Mouse (Mus musculus): ENCODE measurements around the gene Fcer1g.

The Fcer1g gene

DNA sequence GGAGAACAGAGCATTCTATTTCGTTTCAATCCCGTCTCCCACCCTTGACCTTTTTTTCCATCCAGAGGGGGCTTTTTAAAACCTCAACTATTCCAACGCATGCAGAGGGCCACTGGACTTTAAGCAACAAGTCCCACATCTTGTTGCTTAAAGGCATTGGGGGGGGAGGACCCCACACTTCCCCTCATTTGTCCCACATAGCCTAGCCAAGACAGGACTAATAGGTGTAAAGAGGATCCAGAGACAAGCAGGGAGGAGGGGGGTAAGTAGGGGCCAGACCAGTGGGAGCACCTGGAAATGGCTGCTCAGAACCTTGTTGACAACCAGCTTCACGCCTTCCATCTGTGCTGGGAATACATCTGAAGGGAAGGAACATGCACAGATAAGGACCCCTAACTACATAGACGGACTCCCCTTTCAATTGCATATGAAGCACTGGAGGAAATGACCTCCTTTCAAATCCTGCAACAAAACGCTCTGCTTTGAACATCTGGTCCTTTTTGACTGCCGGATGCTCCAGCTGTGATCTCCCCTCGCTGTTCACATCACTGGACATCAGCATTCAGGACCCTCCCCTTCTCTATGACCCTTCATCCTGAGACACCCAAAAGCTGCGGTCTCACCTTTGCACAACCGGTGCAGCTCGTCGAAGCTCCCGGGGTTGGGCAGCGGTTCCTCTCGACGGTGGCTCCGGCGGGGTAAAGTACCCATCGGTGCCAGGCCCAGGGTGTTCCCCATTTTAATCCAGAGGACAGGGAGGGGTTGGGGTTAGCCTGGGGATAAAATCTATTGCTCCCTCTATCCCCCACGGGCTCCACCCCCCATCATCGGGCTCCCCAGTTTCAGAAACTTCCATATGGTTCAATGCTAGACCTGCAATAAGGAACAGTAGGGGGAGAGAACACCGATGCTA is 12.6 kb downstream of the Fcer1g start:
- in situ Hi-C loops (cut with MseI, MboI): loop anchor here (5.0 to 10.0 kb wide), 2 partner anchors 104 to 107 kb away; partner anchors contain the start of gene Cfap126 (in 1 of the 2)

DNA sequence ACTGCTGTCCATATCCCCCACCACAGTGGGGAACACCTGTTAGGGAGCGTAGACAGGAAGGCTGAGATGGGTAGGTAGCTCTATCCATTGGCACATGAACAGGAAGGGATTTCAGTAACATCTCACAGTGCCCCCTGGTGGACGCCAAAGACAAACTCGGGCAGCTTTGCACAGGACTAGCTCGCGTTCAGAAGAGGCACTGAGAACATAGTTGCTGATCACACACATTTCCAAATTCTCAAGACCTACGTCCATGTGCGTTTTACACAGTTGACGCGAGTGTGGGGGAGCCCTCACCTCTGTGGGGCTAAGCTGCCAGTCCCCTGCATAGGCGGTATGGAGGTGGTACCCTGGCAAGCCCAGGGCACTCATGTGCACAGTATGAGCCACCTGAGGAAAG is 13.3 kb downstream of the Fcer1g start:
- in situ Hi-C loops (cut with MseI, MboI): loop anchor here (5.0 to 10.0 kb wide), 2 partner anchors 104 to 106 kb away; partner anchors contain the start of gene Cfap126 (in 1 of the 2)

DNA sequence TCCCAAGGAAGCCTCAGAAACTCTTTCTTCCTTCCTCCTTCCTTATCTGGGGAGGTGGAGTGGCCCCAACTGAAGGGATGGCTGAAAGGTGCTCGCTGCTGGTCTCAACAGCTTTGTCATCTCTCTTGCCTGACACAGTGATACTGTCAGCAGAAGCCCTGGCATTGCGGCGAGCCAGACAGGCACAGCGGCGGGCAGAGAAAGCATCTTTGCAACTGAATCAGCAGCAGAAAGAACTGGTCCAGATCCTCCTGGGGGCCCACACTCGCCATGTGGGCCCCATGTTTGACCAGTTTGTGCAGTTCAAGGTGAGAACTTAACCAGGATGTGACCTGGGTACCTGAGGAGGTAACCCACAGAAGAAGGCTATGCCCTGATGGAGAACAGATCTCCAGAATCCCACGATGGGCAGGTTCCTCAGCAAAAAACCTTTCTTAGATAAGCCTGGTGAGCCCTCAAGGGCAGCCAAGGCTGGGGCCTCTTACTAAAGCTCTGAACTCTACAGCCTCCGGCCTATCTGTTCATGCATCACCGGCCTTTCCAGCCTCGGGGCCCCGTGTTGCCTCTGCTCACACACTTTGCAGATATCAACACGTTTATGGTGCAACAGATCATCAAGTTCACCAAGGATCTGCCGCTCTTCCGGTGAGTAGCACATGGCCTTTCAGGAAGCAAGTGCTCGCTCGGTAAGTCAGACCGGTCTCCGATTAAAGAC is 17.8 kb downstream of the Fcer1g start:
- in situ Hi-C loops (cut with MseI, MboI): no loop called here

DNA sequence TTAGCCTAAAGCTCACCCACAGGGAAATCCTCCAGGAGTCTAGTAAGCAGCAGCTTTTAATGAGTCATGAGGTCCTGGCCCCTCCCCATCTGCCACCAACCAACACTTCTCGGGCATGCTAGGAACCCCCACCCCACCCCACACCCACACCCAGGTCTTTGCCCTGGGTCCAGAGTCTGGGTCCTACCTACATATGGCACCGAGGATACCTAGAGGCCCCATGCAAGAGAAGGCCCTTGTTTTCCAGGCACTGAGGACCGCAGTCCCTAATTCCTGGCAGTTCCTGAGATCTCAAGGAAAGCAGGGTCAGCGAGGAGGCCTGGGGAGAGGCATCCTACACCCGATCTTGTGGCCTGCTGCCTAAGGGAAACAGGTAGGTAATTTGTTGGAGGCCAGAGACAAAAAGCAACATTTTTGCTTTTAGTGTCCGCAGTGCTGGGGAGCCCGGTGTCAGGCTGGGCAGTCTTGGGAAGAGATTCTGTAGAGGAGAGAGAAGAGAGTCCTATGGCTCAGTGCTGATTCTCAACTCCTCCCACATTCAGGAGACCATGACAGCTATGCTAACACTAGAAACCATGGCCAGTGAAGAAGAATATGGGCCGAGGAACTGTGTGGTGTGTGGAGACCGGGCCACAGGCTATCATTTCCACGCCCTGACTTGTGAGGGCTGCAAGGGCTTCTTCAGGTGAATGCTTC is 20.2 kb downstream of the Fcer1g start, which contains the start of gene Nr1i3:
Gene Nr1i3 (plus strand): TSS at position 170 of the 696 bp plus-strand sequence.
- in situ Hi-C loops (cut with MseI, MboI): no loop called here

DNA sequence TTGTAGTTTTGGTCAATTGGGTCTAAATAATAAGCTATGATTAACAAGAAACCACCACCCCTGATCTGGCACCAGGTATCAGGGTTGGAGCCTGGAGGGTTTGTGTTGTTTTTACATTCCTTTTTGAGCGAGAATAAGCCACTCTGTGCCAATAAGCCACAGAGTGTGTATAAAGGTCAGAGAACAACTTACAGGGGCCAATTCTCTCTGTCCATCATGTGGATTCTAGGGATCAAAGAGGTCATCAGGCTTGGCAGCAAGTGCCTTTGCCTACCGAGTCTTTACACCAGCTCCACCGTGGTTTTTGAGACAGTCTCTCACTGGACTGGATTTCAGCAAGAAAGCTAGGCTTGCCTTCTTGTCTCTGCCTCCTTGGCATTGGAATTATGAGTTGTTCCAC is 21.3 kb downstream of the Fcer1g start:
- in situ Hi-C loops (cut with MseI, MboI): no loop called here

DNA sequence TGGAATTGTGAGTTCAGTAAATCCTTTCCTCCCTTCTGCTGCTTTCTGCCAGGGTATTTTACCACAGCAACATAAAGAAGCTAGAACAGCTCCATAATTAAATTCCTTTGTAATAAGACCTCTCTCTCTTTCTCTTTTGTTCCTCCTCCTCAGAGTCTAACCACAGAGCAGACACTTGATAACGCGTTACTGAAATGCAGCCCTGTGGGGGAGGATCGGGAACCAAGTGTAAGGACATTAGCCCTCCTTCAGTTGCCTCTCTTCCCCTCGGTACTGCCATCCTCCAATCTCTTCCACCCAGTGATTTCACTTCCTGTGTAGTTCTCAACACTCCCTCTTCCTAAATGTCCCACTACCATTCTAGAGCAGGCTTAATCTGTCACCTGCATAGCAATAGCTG is 24.8 kb downstream of the Fcer1g start:
- in situ Hi-C loops (cut with MseI, MboI): no loop called here

DNA sequence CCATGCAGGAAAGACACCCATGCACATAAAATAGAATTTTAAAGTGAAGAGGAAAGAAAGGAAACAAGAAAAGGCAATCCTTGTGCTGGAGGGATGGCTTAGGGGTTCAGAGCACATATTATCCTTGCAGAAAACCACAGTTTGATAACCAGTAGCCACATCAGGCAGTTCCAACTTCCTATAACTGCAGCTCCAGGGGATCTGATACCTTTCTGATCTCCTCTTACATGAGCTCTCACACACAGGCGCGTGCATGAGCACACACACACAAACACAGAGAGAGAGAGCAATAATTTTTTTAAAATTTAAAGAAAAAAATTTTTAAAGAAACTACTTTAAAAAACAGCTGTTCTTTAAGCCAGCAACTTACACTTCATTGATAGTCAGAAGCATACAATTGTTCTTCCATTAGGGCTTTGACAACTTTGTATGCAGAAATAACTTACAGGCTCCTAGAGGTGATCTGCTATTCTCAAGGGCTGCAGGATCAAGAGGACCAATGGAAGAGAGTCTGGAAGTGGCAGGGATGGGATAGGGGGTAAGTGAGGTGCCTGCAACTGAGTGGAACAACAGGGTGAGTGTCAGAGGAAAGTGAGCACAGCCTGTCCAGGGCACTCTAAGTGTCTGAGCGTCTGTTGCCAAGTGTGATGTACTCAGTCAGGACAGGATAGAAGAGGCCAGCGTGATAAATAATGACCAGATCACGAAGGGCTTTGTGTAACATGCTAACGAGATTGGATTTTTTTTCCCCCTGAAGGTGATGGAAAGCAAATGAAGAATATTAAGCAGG is 28.3 kb downstream of the Fcer1g start:
- in situ Hi-C loops (cut with MseI, MboI): no loop called here

DNA sequence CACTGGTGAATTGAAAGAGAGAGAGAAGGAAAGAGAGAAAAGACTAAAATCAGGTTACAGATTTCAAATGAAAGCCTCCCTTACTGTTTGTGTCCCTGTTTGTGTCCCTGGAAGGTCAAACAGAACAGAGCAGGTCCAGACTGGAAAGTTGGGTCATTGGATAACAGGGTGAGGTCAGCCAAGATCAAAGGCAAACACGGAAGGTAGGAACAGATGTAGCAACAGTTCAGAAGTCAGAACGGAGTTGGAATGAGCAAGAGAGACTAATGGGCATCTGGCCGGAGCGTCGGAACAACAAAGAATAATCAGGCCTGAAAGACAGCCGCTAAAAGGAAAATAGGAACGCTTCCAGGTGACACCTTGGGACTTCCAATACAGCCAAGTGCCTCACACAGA is 29.9 kb downstream of the Fcer1g start:
- in situ Hi-C loops (cut with MseI, MboI): no loop called here

DNA sequence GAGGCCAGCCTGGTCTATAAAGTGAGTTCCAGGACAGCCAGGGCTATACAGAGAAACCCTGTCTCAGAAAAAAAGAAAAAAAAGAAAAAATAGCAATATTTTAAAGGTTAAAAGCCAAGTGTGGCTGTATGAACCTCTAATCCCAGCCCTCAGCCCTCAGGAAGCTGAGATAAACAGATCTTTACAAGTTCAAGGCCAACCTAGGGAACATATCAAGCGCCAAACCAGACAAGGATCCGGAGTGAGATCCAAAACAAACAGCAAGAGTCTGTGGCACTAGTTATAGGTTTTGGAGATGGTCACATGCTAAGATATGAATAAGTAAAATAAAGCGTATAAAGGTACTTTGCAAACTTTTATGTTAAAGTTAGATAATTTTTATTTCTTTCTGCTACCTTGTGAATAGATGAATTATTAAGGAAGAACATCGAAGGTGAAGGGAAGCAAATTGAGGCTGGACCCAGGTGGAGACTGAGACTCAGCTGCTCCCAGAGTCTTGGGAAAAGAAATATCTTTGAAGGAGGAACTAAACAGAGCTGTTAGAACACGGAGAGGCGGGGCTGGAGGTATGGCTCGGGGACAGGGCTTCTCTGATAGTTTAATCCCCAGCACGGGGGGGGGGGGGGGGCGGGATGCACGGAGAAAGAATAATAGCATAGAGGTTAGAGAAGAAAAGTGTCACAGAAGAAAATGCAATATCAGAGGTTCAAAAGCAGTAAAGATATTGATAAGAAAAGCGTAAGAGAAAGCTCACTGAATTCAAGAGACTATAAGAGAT is 30.5 kb downstream of the Fcer1g start:
- in situ Hi-C loops (cut with MseI, MboI): no loop called here

DNA sequence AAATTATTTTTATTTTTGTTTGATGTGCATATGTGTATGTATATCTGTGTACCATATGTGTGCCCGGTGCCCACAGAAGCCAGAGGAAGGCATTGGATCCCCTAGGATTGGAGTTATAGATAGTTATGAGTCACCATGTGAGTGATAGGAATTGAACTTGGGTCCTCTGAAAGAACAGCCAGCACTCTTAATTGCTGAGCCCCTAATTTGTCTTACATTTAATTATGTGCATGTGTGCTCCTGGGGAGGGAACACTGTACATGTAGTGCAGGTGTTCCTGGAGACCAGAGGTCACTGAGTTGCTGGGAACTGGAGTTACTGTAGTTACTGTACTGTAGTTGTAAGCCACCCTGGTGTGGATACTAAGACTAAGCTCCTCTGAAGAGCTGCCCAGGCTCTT is 33.4 kb downstream of the Fcer1g start:
- in situ Hi-C loops (cut with MseI, MboI): no loop called here

DNA sequence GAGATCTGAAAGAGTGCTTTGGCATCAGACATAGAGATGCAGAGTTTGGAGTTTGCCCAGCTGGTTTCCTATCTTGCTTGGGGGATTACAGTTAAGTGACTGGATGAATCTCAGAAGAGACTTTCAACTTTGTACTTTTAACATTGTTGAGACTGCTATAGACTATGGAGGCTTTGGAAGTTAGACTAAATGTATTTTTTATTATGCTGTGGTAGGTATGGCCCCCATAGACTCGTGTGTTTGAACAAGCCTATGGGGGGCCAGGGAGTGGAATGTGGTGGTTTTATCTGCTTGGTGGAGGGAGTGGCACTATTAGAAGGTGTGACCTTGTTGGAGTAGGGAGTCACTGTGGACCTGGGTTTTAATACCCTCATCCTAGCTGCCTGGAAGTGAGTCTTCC is 34.6 kb downstream of the Fcer1g start:
- in situ Hi-C loops (cut with MseI, MboI): no loop called here

DNA sequence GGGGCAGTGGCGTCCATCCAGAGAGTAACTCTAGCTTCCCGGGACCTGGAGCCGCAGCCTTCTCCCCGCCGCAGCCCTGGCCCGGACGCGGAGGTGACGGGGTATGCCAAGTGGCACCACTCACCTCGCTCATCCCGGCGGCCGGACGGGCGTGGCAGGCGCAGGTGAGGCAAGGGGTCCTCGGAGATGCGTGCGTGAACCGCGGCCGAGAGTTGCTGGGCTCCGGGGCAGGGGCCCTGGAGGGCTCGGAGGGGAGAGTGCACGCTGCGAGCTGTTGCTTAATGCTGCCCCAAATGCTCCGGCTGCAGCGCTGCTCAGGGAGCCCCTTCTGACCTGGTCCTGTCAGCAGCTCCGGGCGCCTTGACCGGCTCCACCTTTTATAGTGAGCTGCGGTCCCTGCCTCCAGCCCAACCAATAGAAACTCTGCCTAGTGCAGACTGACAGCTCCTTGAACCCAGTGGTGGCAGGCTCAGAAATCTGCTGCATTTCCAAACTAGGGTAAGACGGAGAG is 38.2 kb downstream of the Fcer1g start, which contains the start of gene Pcp4l1:
Gene Pcp4l1 (minus strand): TSS at position 382 of the 511 bp plus-strand sequence.
- in situ Hi-C loops (cut with MseI, MboI): no loop called here

DNA sequence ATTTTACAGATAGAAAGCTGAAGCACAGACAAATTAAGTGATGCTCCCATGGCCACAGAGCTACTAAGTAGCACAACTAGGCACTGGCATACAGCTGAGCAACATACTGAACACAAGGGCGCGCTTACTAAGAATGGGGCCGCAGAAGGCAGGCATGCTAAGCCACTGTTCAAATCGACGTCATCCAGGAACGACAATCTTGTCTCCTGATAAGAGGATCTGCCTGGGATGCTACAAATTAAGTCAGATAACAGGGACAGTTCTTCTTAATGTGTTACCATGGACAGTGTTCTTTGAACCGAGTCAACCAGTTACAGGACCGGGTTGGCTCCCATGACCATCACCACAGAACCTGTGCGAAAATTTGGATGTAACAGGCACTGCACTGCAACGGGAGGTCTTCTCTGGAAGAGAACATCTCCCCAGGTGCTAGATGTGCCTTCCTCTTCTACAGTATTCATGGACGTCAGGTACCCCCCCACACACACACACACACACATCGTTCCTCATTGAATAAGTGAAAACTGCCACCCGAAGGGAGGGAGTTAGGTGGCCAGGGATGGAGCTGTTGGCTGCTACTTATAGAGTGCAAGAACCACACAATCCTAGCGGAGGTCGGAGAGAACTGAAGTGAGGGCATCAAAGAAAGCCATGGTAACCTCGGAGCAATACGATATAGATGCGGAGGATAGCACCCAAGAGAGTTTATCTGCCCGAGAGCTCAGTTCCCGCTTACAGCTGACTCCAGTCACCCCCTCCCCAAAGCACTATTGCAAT is 38.9 kb downstream of the Fcer1g start:
- in situ Hi-C loops (cut with MseI, MboI): no loop called here

DNA sequence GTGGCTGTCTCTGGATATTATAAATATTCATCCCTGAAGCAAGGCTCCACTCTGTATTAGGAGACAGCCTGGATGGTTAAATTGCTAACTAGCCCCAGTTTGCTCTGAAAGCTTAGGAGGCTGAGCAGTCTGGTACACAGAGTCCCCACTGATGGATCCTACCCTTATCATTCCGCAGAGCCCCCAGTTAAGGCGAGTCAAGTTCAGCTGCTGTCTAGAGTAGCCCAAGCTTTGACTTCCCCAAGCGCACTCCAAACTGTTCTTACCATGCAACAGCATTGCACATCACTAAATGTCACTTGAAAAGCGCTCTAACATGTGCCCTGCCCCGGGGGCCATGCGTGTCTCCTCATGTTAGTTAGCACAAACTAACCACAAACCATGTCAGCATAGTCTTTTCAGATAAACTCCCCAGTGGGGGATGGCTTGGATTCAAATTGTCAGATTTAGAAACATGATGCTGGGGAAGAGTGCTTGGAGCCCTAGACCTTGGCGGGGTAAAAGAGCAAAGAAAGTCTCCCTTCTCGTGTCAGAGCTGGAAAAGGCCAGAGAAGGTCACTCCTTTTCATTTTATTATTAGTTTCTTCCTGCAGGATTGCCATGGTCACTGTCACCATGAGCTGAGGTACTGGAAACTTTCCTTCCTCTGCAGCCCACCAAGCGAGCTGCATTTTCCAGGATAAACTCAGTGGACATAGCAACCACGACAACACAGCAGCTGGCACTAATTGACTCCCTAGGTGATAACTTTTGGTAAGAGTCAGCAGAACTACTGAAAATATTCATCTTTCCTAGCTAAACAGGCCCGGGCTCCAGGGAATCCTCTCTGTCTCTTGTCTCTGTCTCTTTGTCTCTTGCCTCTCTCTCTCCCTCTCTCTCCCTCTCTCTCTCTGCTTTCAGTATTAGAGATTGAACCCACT is 40.0 kb downstream of the Fcer1g start:
- in situ Hi-C loops (cut with MseI, MboI): no loop called here

DNA sequence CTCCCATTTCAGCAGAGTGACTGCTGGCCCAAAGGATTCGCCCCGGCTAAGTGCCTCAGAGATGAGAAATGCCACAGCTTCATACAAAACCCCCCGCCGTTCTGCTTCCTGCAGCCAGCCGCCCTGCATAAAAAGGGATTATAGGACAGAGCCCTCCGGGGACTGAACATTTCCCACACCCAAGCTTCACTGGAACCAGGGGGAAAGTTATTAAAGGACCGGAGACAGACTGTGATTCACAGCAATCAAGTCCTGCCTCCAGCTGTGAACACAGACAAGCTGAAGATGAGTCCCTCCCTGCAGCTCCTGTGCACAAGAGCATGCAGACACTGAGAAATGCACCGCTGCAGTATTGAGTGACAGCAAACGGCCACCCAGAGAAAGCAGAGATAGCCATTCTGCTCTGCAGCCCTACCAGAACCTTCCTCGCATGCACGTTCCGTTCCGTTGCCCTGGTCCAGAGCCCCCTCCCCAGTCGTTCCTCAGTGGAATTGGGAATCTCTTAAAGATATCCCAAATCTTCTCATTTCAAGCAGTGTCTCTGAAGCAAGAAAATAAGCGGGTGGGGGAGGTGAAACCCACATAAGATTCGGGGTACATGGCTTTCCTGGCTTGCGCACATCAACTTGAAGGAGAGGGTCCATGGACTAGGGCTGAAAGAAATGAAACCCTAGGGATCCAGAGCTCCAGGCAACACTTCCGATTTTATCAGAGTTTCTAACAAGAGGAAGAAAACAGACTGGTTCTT is 40.9 kb downstream of the Fcer1g start:
- in situ Hi-C loops (cut with MseI, MboI): no loop called here

DNA sequence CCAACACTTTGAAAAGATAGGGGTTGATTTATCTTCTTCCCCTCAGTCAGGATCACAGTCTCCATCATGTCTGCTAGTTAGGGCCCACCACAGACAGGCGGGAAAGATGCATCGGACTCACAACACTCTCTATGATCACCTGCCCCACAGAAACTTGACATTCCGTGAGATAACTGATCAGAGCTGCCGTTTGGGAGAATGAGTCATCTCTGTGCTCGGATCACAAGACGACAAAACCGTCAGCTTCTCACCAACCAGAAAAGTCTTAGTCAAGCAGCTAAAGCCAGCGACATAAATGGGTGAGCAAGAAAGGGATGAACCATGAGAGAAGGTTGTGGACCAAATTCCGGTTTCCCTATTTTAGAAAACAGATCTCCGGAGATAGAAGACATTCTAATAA is 41.9 kb downstream of the Fcer1g start:
- in situ Hi-C loops (cut with MseI, MboI): no loop called here

DNA sequence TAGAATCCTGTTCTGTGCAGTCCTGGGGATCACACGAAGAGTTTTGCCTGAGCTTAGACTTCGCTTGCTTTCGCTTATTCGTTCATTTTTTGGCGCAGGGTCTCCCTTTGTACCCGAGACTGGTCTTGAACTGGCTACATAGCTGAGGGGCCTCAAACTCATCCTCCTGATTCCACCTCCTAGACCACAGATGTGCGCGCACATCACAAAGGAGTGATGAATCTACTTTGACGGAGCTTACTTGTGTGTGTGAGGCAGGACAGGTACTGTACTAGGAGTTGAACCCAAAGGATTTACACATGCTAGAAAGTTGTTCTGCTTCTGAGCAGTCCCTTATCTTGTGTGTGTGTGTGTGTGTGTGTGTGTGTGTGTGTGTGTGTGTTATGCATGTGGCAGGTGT is 43.3 kb downstream of the Fcer1g start:
- in situ Hi-C loops (cut with MseI, MboI): no loop called here

All from mouse trophoblast stem cell (cell line).